Mouse (Mus musculus) kidney, postnatal 0 days (tissue): Measurements from ENCODE around the gene Nf2. TPM values are rescaled to one million over a fixed set of nuclear protein-coding genes. Genes with fewer than 3 reads are reported as not detected.

Experiments used
- ATAC-seq: fragments of 200-750 bp; cut with Nextera tagmentation; replicated peaks from 2 replicates; pipeline ENCODE4 v1.8.0; 2017; ENCODE audit warnings: low read depth, moderate number of reproducible peaks, moderate TSS enrichment, moderate library complexity; ENCODE audit not compliant: low FRiP score
- DNase-seq: peaks from one replicate; pipeline ENCODE4 v3.0.0-alpha.2; 2016; ENCODE audit warnings: low spot score
- H3K27ac ChIP-seq: fragments of 300-500 bp; sonication (generic); 2 replicates; pipeline ENCODE4 v1.5.1; 2014; ENCODE audit warnings: mild to moderate bottlenecking
- H3K27me3 ChIP-seq: fragments of 300-500 bp; sonication (generic); 2 replicates; pipeline ENCODE4 v1.6.1; 2014; ENCODE audit warnings: low read length, mixed read lengths; ENCODE audit not compliant: insufficient read depth
- H3K36me3 ChIP-seq: fragments of 300-500 bp; sonication (generic); 2 replicates; pipeline ENCODE4 v1.6.1; 2014; ENCODE audit warnings: low read length, mixed read lengths; ENCODE audit not compliant: insufficient read depth
- H3K4me1 ChIP-seq: fragments of 300-500 bp; sonication (generic); replicated peaks from 2 replicates; pipeline ENCODE4 v1.6.1; 2014; ENCODE audit warnings: antibody characterized with exemption, low read length, mixed read lengths; ENCODE audit not compliant: insufficient read depth
- H3K4me2 ChIP-seq: fragments of 300-500 bp; sonication (generic); 2 replicates; pipeline ENCODE4 v1.6.1; 2014; ENCODE audit warnings: mild to moderate bottlenecking, low read length, moderate library complexity, mixed read lengths
- H3K4me3 ChIP-seq: fragments of 300-500 bp; sonication (generic); replicated peaks from 2 replicates; pipeline ENCODE4 v1.5.1; 2014; ENCODE audit warnings: low read depth, low read length
- H3K9ac ChIP-seq: fragments of 300-500 bp; sonication (generic); 2 replicates; pipeline ENCODE4 v1.6.1; 2014; ENCODE audit warnings: low read depth, low read length
- H3K9me3 ChIP-seq: fragments of 300-500 bp; sonication (generic); replicated peaks from 2 replicates; pipeline ENCODE4 v1.6.1; 2016; ENCODE audit warnings: low read length, inconsistent platforms, mixed read lengths
- CTCF ChIP-seq: IDR thresholded peaks from 2 replicates; pipeline ENCODE4 v1.5.1; 2016; ENCODE audit warnings: antibody characterized with exemption, low read depth, mild to moderate bottlenecking, moderate library complexity
- WGBS: fragments of 180-500 bp; shearing (Covaris S2); extraction: QIAGEN DNeasy Blood & Tissue Kit; methylation state at CpG from one replicate; pipeline ENCODE4 v1.1.7; 2014; 5-methylcytosine and 5-hydroxymethylcytosine counted together
- polyA plus RNA-seq: library from polyadenylated mRNA; unstranded; fragments of >200 nt; fragmentation: Nextera tagmentation; extraction: Ambion mirVana; gene quantifications from 2 replicates; pipeline ENCODE4 v1.2.1, GENCODE M21; 2015

The Nf2 gene
- polyA plus RNA-seq: 33.3 and 35.6 TPM in 2 replicates

- Histone ChIP-seq H3K36me3 (no peaks in the 10 kb centered on the region), H3K9me3 (no peaks in the 10 kb centered on the region), H3K27ac (peak within 1 kb of the TSS; percentile 87), H3K27me3 (no peaks in the 10 kb centered on the region), H3K4me3 (peak within 1 kb of the TSS; percentile 97), H3K4me1 (no peaks in the 10 kb centered on the region), H3K4me2 (peak within 1 kb of the TSS; percentile 78), H3K9ac (peak within 1 kb of the TSS; percentile 95)
- DNase-seq (peak; percentile 100), ATAC-seq (peak; percentile 99)
- under 1% methylated on average over 58 of the region's 60 CpGs for WGBS
- TF ChIP-seq CTCF: no peak; the same call in 1 of the 2 replicates
Observed at GRCm38 (mm10) chr11:4849258-4849943, at the start of gene Nf2. Nf2 (minus strand) TSS chr11:4849536.

- 0 out of 2 replicates have a peak, but pooled peaks cover 8% of the 10 kb centered on the region for H3K36me3 ChIP-seq
- no peaks in the 10 kb centered on the region for H3K9me3 ChIP-seq
- peak; percentile 85 for ATAC-seq
- peak within 1 kb of the TSS; percentile 78 for H3K4me3 ChIP-seq
- peak within 1 kb of the TSS; percentile 77 for H3K4me2 ChIP-seq
- H3K27ac ChIP-seq: peak within 1 kb of the TSS; percentile 80
- no peaks in the 10 kb centered on the region for H3K27me3 ChIP-seq
- TF ChIP-seq CTCF: no peak
- 3% methylated on average over 52 of the region's 52 CpGs for WGBS
- DNase-seq: peak; percentile 95
- peak within 1 kb of the TSS; percentile 76 for H3K9ac ChIP-seq
- peaks cover 5% of the 10 kb centered on the region for H3K4me1 ChIP-seq
Observed at GRCm38 (mm10) chr11:4894848-4895816, 45.8 kb upstream of the Nf2 start, which contains the start of gene Thoc5. Thoc5 (plus strand) TSS chr11:4895320.

- WGBS: 90% methylated on average over 3 of the region's 3 CpGs
- no peak overlapping the region for H3K4me3 ChIP-seq
- no peaks in the 10 kb centered on the region for H3K9me3 ChIP-seq
- H3K9ac ChIP-seq: no peak overlapping the region
- no peak for DNase-seq
- no peak for TF ChIP-seq CTCF
- H3K36me3 ChIP-seq: 0 out of 2 replicates have a peak, but pooled peaks cover 25% of the 10 kb centered on the region
- H3K4me2 ChIP-seq: no peak overlapping the region
- ATAC-seq: no peak
- H3K4me1 ChIP-seq: 0 out of 2 replicates have a peak, but pooled peaks cover 10% of the 10 kb centered on the region
- no peak overlapping the region for H3K27ac ChIP-seq
- no peaks in the 10 kb centered on the region for H3K27me3 ChIP-seq
Observed at GRCm38 (mm10) chr11:4886987-4887386, 37.7 kb upstream of the Nf2 start.

- H3K27ac ChIP-seq: no peak overlapping the region
- peak; percentile 21 for DNase-seq
- 58% methylated on average over 2 of the region's 2 CpGs for WGBS
Observed at GRCm38 (mm10) chr11:4885385-4885903, 36.1 kb upstream of the Nf2 start.

GRCm38 (mm10) chr11:4882892-4883627, 33.7 kb upstream of the Nf2 start:
- Histone ChIP-seq H3K4me2 (no peak overlapping the region), H3K9ac (no peak overlapping the region), H3K4me3 (no peak overlapping the region), H3K27me3 (no peaks in the 10 kb centered on the region), H3K4me1 (0 out of 2 replicates have a peak, but pooled peaks cover 12% of the 10 kb centered on the region), H3K36me3 (0 out of 2 replicates have a peak, but pooled peaks cover 3% of the 10 kb centered on the region), H3K27ac (peak overlapping the region; percentile 61), H3K9me3 (no peaks in the 10 kb centered on the region)
- ATAC-seq (peak; percentile 92), DNase-seq (peak; percentile 89)
- 33% methylated on average over 14 of the region's 14 CpGs for WGBS
- peak; percentile 68 for TF ChIP-seq CTCF

More at GRCm38 (mm10) chr11:4885385-4885903, 36.1 kb upstream of the Nf2 start:
- Histone ChIP-seq H3K4me2 (no peak overlapping the region), H3K27me3 (no peaks in the 10 kb centered on the region), H3K9ac (no peak overlapping the region), H3K4me1 (0 out of 2 replicates have a peak, but pooled peaks cover 12% of the 10 kb centered on the region), H3K4me3 (no peak overlapping the region), H3K36me3 (0 out of 2 replicates have a peak, but pooled peaks cover 17% of the 10 kb centered on the region), H3K9me3 (no peaks in the 10 kb centered on the region)
- ATAC-seq: no peak
- peak; percentile 73 for TF ChIP-seq CTCF
